13 mouse cellular contexts compared by ENCODE assay signal in genomic region chr6:135188629-135189028, GRCm38 (mm10).
"Had no signal": no experiment of that assay in that cellular context is flagged by ENCODE, and none has a peak within 500 bp of the region (broad histone marks: within the 10 kb centered on the region; RNA-seq: fewer than 3 reads in every experiment).

No protein-coding gene starts in this region.

- H3K27ac ChIP-seq: limb, embryonic 15.5 days; liver, embryonic 12.5 days; midbrain, embryonic 13.5 days; neural tube, embryonic 13.5 days had no signal

- H3K9me3 ChIP-seq: limb, embryonic 15.5 days; liver, embryonic 12.5 days; megakaryocyte, embryonic 14.5 days; midbrain, embryonic 13.5 days; neural tube, embryonic 13.5 days had no signal

- H3K27me3 ChIP-seq: limb, embryonic 15.5 days; liver, embryonic 12.5 days; midbrain, embryonic 13.5 days; neural tube, embryonic 13.5 days had no signal

- H3K4me1 ChIP-seq: limb, embryonic 15.5 days had no signal

- H3K4me2 ChIP-seq: limb, embryonic 15.5 days; liver, embryonic 12.5 days; lung, embryonic 14.5 days; midbrain, embryonic 13.5 days; neural tube, embryonic 13.5 days had no signal

- H3K36me3 ChIP-seq: limb, embryonic 15.5 days; midbrain, embryonic 13.5 days; neural tube, embryonic 13.5 days had no signal

- ATAC-seq: liver, embryonic 12.5 days; midbrain, embryonic 13.5 days had no signal

- H3K4me3 ChIP-seq: limb, embryonic 15.5 days; liver, embryonic 12.5 days; megakaryocyte, embryonic 14.5 days; midbrain, embryonic 13.5 days; neural tube, embryonic 13.5 days had no signal

- DNase-seq: kidney, adult 2 months; kidney, postnatal 36 days; layer of hippocampus, adult 9-11 months; layer of hippocampus, postnatal 36 days; lung, embryonic 14.5 days; lung, postnatal 10 days; right cerebral cortex, postnatal 14 days; thymus, postnatal 4 days had no signal

- H3K9ac ChIP-seq: limb, embryonic 15.5 days; liver, embryonic 12.5 days; lung, embryonic 14.5 days; midbrain, embryonic 13.5 days; neural tube, embryonic 13.5 days had no signal
